9 mouse cellular contexts compared by ENCODE assay signal in genomic region chr10:81422191-81422590, GRCm38 (mm10). TPM values are rescaled to one million over a fixed set of nuclear protein-coding genes. Genes with fewer than 3 reads are reported as not detected.
DNase-seq lines count a peak whose midpoint lies in the region; ATAC-seq and TF ChIP-seq lines count a peak whose summit lies in the region.
"Had no signal": no experiment of that assay in that cellular context is flagged by ENCODE, and none has a peak within 500 bp of the region (broad histone marks: within the 10 kb centered on the region; RNA-seq: fewer than 3 reads in every experiment).

No protein-coding gene starts in this region.

- H3K27me3 ChIP-seq in stomach, postnatal 0 days (ENCODE audit: control insufficient read depth, insufficient read depth, low read length): no peaks in the 10 kb centered on the region
- peaks cover 51% of the 10 kb centered on the region for H3K27me3 ChIP-seq in midbrain, embryonic 13.5 days
- H3K27me3 ChIP-seq in midbrain, embryonic 10.5 days (ENCODE audit: low read depth, poor library complexity, severe bottlenecking): peaks cover 97% of the 10 kb centered on the region

- no peaks in the 10 kb centered on the region for H3K9me3 ChIP-seq in stomach, postnatal 0 days (ENCODE audit: control insufficient read depth, low read length)
- no peaks in the 10 kb centered on the region for H3K9me3 ChIP-seq in midbrain, embryonic 13.5 days
- no peaks in the 10 kb centered on the region; the same call in 1 of the 2 replicates for H3K9me3 ChIP-seq in midbrain, embryonic 10.5 days (replicated peaks)

- H3K4me2 ChIP-seq in stomach, postnatal 0 days (replicated peaks; ENCODE audit: low read depth): no peak overlapping the region
- H3K4me2 ChIP-seq in midbrain, embryonic 13.5 days (replicated peaks): no peak overlapping the region

- peak overlapping the region; percentile 28; the same call in 1 of the 2 replicates for H3K27ac ChIP-seq in layer of hippocampus, adult 2 months
- peak overlapping the region; percentile 97 for H3K27ac ChIP-seq in gastrocnemius, adult 2 months
- H3K27ac ChIP-seq in stomach, postnatal 0 days (replicated peaks): no peak overlapping the region
- H3K27ac ChIP-seq in midbrain, embryonic 13.5 days: no peak overlapping the region
- H3K27ac ChIP-seq in midbrain, embryonic 10.5 days (replicated peaks): no peak overlapping the region
- H3K27ac ChIP-seq: liver, embryonic 14.5 days had no signal

- H3K36me3 ChIP-seq in stomach, postnatal 0 days (ENCODE audit: control insufficient read depth, insufficient read depth, low read length): 0 out of 2 replicates have a peak, but pooled peaks cover 3% of the 10 kb centered on the region
- peaks cover 12% of the 10 kb centered on the region for H3K36me3 ChIP-seq in midbrain, embryonic 13.5 days
- no peaks in the 10 kb centered on the region for H3K36me3 ChIP-seq in midbrain, embryonic 10.5 days

- peaks cover 10% of the 10 kb centered on the region; the same call in 1 of the 2 replicates for H3K4me1 ChIP-seq in stomach, postnatal 0 days (replicated peaks; ENCODE audit: control insufficient read depth, insufficient read depth)
- H3K4me1 ChIP-seq in midbrain, embryonic 13.5 days (replicated peaks): peaks cover 51% of the 10 kb centered on the region
- peaks cover 52% of the 10 kb centered on the region for H3K4me1 ChIP-seq in midbrain, embryonic 10.5 days

- intact Hi-C loops in gastrocnemius, adult 2 months (cut with DNase I): no loop called here

- ATAC-seq in stomach, postnatal 0 days (ENCODE audit: low FRiP score, low TSS enrichment): no peak
- ATAC-seq in midbrain, embryonic 13.5 days: no peak

- no peak overlapping the region for H3K9ac ChIP-seq in stomach, postnatal 0 days (ENCODE audit: low read length)
- H3K9ac ChIP-seq in midbrain, embryonic 13.5 days (replicated peaks): no peak overlapping the region
- H3K9ac ChIP-seq: liver, embryonic 14.5 days had no signal

- no peak for TF ChIP-seq CTCF in layer of hippocampus, adult 2 months (conservative IDR thresholded peaks at IDR 0.05)
- no peak for TF ChIP-seq CTCF in gastrocnemius, adult 2 months (IDR thresholded peaks at IDR 0.05)
- no peak for TF ChIP-seq CTCF in stomach, postnatal 0 days (IDR thresholded peaks at IDR 0.05; ENCODE audit: low read depth)

- 67% methylated on average over 5 of the region's 6 CpGs for WGBS in stomach, postnatal 0 days
- 75% methylated on average over 6 of the region's 6 CpGs for WGBS in midbrain, embryonic 13.5 days
- WGBS in midbrain, embryonic 10.5 days: 82% methylated on average over 6 of the region's 6 CpGs

- DNase-seq in layer of hippocampus, adult 2 months (ENCODE audit: low spot score in 2 of 2): no peak
- DNase-seq in layer of hippocampus, postnatal 14 days (ENCODE audit: low spot score in 2 of 2): no peak
- DNase-seq in urinary bladder, postnatal 14 days (ENCODE audit: low spot score): peak; percentile 2
- no peak for DNase-seq in urinary bladder, adult 2 months (ENCODE audit: low spot score)
- peak; percentile 79 for DNase-seq in gastrocnemius, adult 2 months
- peak; percentile 15 for DNase-seq in stomach, postnatal 0 days (ENCODE audit: low spot score)
- DNase-seq in midbrain, embryonic 10.5 days (ENCODE audit: low spot score): no peak

- no peak overlapping the region for H3K4me3 ChIP-seq in layer of hippocampus, adult 2 months
- H3K4me3 ChIP-seq in gastrocnemius, adult 2 months: peak overlapping the region; percentile 29
- H3K4me3 ChIP-seq in stomach, postnatal 0 days (ENCODE audit: low read depth, low read length): no peak overlapping the region
- H3K4me3 ChIP-seq in midbrain, embryonic 13.5 days (replicated peaks): no peak overlapping the region
- no peak overlapping the region for H3K4me3 ChIP-seq in midbrain, embryonic 10.5 days

- TF ChIP-seq EP300 in stomach, postnatal 0 days (optimal IDR thresholded peaks at IDR 0.05): no peak

RNA-seq across cellular contexts. Expression of gene Smim24, which starts 29.3 kb away (rescaled TPM):
- total RNA-seq in layer of hippocampus, adult 2 months (2021): 1 to 10 TPM; 1.9 to 2.1 TPM
- total RNA-seq in layer of hippocampus, postnatal 14 days (2021): 1 to 10 TPM; 1.1 to 1.5 TPM
- polyA plus RNA-seq in urinary bladder, adult 2 months (2012; rRNA removed): 5.0 and 6.9 TPM in 2 replicates
- total RNA-seq in gastrocnemius, adult 2 months (2021): not detected
- 205 and 239 TPM in 2 replicates for polyA plus RNA-seq in stomach, postnatal 0 days (2015; fragmentation: Nextera tagmentation; extraction: Ambion mirVana)
- polyA plus RNA-seq in midbrain, embryonic 13.5 days (2015; fragmentation: Nextera tagmentation; extraction: Ambion mirVana): 1.4 and 1.9 TPM in 2 replicates
- polyA plus RNA-seq in midbrain, embryonic 10.5 days (2016; fragmentation: Nextera tagmentation; extraction: Ambion mirVana): 1.7 and 2.3 TPM in 2 replicates

RNA-seq across cellular contexts. Expression of gene Nfic, which starts 33.2 kb away (rescaled TPM):
- 10 to 100 TPM; 60.0 to 60.1 TPM for total RNA-seq in layer of hippocampus, adult 2 months (2021)
- 10 to 100 TPM; 66.7 to 70.9 TPM for total RNA-seq in layer of hippocampus, postnatal 14 days (2021)
- polyA plus RNA-seq in urinary bladder, adult 2 months (2012; rRNA removed): 28.4 and 67.0 TPM in 2 replicates
- total RNA-seq in gastrocnemius, adult 2 months (2021): 100 to 1,000 TPM; 207 to 215 TPM
- 40.4 and 42.4 TPM in 2 replicates for polyA plus RNA-seq in stomach, postnatal 0 days (2015; fragmentation: Nextera tagmentation; extraction: Ambion mirVana)
- polyA plus RNA-seq in midbrain, embryonic 13.5 days (2015; fragmentation: Nextera tagmentation; extraction: Ambion mirVana): 13.1 and 15.2 TPM in 2 replicates
- polyA plus RNA-seq in midbrain, embryonic 10.5 days (2016; fragmentation: Nextera tagmentation; extraction: Ambion mirVana): 8.7 and 11.7 TPM in 2 replicates

RNA-seq across cellular contexts. Expression of gene Gm48552, which starts 33.4 kb away (rescaled TPM):
- total RNA-seq in layer of hippocampus, adult 2 months (2021): 1 to 10 TPM; 5.5 to 8.1 TPM
- total RNA-seq in layer of hippocampus, postnatal 14 days (2021): 1 to 10 TPM; 2.8 to 5.4 TPM
- 2.7 and 3.6 TPM in 2 replicates for polyA plus RNA-seq in urinary bladder, adult 2 months (2012; rRNA removed)
- total RNA-seq in gastrocnemius, adult 2 months (2021): 1 to 10 TPM in 1 of 2 experiments, under 1 TPM in 1; 0.84 to 1.0 TPM
- 0.29 and 0.36 TPM in 2 replicates for polyA plus RNA-seq in stomach, postnatal 0 days (2015; fragmentation: Nextera tagmentation; extraction: Ambion mirVana)
- polyA plus RNA-seq in midbrain, embryonic 13.5 days (2015; fragmentation: Nextera tagmentation; extraction: Ambion mirVana): 1.2 and 2.1 TPM in 2 replicates
- polyA plus RNA-seq in midbrain, embryonic 10.5 days (2016; fragmentation: Nextera tagmentation; extraction: Ambion mirVana): 1.7 and 2.9 TPM in 2 replicates

RNA-seq across cellular contexts. Expression of gene Gm48551, which starts 37.9 kb away (rescaled TPM):
- total RNA-seq in layer of hippocampus, adult 2 months (2021): 1 to 10 TPM; 4.4 to 6.1 TPM
- 1 to 10 TPM; 3.1 to 4.5 TPM for total RNA-seq in layer of hippocampus, postnatal 14 days (2021)
- 3.6 and 3.8 TPM in 2 replicates for polyA plus RNA-seq in urinary bladder, adult 2 months (2012; rRNA removed)
- 1 to 10 TPM in 1 of 2 experiments, under 1 TPM in 1; 0.87 to 2.8 TPM for total RNA-seq in gastrocnemius, adult 2 months (2021)
- polyA plus RNA-seq in stomach, postnatal 0 days (2015; fragmentation: Nextera tagmentation; extraction: Ambion mirVana): 1.1 and 1.4 TPM in 2 replicates
- polyA plus RNA-seq in midbrain, embryonic 13.5 days (2015; fragmentation: Nextera tagmentation; extraction: Ambion mirVana): 6.9 and 7.2 TPM in 2 replicates
- polyA plus RNA-seq in midbrain, embryonic 10.5 days (2016; fragmentation: Nextera tagmentation; extraction: Ambion mirVana): 2.9 and 3.4 TPM in 2 replicates

RNA-seq across cellular contexts. Expression of gene Dohh, which starts 38.0 kb away (rescaled TPM):
- total RNA-seq in layer of hippocampus, adult 2 months (2021): 10 to 100 TPM; 75.9 to 79.7 TPM
- 10 to 100 TPM; 73.7 to 74.3 TPM for total RNA-seq in layer of hippocampus, postnatal 14 days (2021)
- 42.9 and 47.4 TPM in 2 replicates for polyA plus RNA-seq in urinary bladder, adult 2 months (2012; rRNA removed)
- total RNA-seq in gastrocnemius, adult 2 months (2021): 10 to 100 TPM; 38.1 to 39.8 TPM
- 59.4 and 63.0 TPM in 2 replicates for polyA plus RNA-seq in stomach, postnatal 0 days (2015; fragmentation: Nextera tagmentation; extraction: Ambion mirVana)
- polyA plus RNA-seq in midbrain, embryonic 13.5 days (2015; fragmentation: Nextera tagmentation; extraction: Ambion mirVana): 73.5 TPM in 2 replicates
- 93.4 and 98.7 TPM in 2 replicates for polyA plus RNA-seq in midbrain, embryonic 10.5 days (2016; fragmentation: Nextera tagmentation; extraction: Ambion mirVana)

Comparison
In these comparisons a context has a peak if more than half of its experiments do, and no peak if none do; other contexts are left out.
1. DNase-seq: peak in urinary bladder, postnatal 14 days (single experiment), gastrocnemius, adult 2 months (single experiment) and stomach, postnatal 0 days (single experiment); none in layer of hippocampus, adult 2 months (0 of 2), layer of hippocampus, postnatal 14 days (0 of 2), urinary bladder, adult 2 months (single experiment) and midbrain, embryonic 10.5 days (single experiment).
2. H3K27ac ChIP-seq: peak in layer of hippocampus, adult 2 months (single experiment) and gastrocnemius, adult 2 months (single experiment); none in stomach, postnatal 0 days (single experiment), midbrain, embryonic 13.5 days (single experiment) and midbrain, embryonic 10.5 days (single experiment).
3. RNA of gene Smim24, which starts 29.3 kb away (polyA plus RNA-seq): 205 to 239 TPM in stomach, postnatal 0 days; 5.0 to 6.9 TPM in urinary bladder, adult 2 months, 1.7 to 2.3 TPM in midbrain, embryonic 10.5 days and 1.4 to 1.9 TPM in midbrain, embryonic 13.5 days; every median in the first group is over 10 times any median in the second.